Mouse (Mus musculus) granulocyte monocyte progenitor cell, adult 5-6 weeks (primary cell): ENCODE data around the gene Prcd. TPM values are rescaled to one million over a fixed set of nuclear protein-coding genes. Genes with fewer than 3 reads are reported as not detected.
A peak's percentile ranks its signal among the peaks of the same experiment; 100 is the strongest.
"Not testable (repeated sequence)": the region's sequence is repeated elsewhere in the genome, so short reads cannot be mapped to it uniquely, and the experiment has no call there.

Experiments
- ATAC-seq: replicated peaks from 2 replicates; pipeline ENCODE4 v1.8.0; 2016; ENCODE audit warnings: mild to moderate bottlenecking, moderate TSS enrichment, inconsistent platforms; ENCODE audit not compliant: poor library complexity, severe bottlenecking
- total RNA-seq, 2 experiments: library from RNA; stranded (forward) in 1 of 2; stranded (reverse) in 1 of 2; fragments of 200-712, 200-1000 nt in 1 of 2; fragments of >200 nt in 1 of 2; fragmentation: Nextera tagmentation in 1 of 2; gene quantifications; 2 replicates each; pipeline ENCODE4 v1.2.3; 2014 to 2017

Prcd gene
- total RNA-seq, 2 experiments from 2014 or later = not detected

DNA sequence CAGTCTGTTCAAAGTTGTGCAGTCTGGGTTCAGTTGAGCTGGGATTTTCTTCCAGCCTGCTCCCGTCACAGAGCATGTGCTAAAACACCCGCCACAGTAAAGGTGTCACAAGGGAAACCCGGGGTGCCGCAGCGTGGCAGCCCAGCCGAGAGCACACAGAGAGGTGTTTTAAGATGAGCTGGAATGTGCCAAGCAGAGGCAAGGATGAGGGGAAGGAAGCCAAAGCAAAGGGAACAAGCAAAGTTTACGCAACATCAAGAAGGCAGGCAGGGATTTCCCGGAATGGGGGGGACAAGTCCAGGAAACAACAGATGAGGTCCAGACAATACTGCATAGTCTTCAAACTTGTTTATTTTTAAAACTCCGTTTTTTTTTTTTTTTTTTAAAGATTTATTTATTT, 13.2 kb downstream of the Prcd start:
- no peak for ATAC-seq

- ATAC-seq = not testable (repeated sequence)
Measured at GRCm38 (mm10) chr11:116667012-116667411, 13.7 kb downstream of the Prcd start.

DNA sequence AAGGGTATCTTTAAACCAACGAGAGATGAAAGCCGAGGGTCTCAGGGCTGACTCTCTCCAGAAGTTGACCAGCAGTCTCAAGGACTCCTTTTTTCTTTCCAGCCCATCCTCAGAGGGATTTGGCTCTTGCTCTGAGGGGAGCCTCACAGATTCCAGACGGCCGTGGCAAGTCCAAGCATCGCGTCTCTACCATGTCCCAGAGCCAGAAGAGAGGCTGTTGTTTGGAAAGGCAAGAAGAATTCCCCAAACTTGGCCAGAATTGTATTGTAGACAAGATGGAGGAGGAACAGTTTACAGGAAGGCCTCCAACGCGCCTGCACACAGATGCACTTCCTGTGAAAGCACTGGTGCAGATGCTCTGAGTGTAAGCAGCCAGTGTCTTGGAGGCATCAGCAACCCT, 14.6 kb downstream of the Prcd start:
- no peak for ATAC-seq

- no peak for ATAC-seq
Measured at GRCm38 (mm10) chr11:116668381-116668825, 15.1 kb downstream of the Prcd start.

GRCm38 (mm10) chr11:116668839-116669238, 15.5 kb downstream of the Prcd start:
- no peak for ATAC-seq

GRCm38 (mm10) chr11:116669316-116669715, 16.0 kb downstream of the Prcd start:
- no peak for ATAC-seq

GRCm38 (mm10) chr11:116669787-116670365, 16.5 kb downstream of the Prcd start:
- no peak for ATAC-seq

DNA sequence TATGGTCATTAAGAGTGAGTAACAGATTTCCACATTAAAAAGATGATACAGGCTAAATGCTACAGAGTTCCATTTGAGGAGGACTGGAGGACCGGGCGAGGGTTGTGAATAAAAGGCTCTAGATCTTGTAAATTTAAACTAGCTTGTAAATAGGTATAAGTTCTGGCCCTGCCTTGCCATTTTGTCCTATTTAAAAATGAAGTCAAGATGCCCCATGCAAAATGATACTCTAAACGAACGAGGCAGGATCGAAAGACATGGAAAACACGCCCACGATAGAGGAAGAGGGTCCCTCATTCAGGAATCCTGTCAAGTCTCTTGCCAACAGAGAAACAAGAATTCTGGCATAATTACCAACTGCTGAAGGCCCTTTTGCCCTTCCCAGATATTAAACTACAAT, 17.1 kb downstream of the Prcd start:
- no peak for ATAC-seq

DNA sequence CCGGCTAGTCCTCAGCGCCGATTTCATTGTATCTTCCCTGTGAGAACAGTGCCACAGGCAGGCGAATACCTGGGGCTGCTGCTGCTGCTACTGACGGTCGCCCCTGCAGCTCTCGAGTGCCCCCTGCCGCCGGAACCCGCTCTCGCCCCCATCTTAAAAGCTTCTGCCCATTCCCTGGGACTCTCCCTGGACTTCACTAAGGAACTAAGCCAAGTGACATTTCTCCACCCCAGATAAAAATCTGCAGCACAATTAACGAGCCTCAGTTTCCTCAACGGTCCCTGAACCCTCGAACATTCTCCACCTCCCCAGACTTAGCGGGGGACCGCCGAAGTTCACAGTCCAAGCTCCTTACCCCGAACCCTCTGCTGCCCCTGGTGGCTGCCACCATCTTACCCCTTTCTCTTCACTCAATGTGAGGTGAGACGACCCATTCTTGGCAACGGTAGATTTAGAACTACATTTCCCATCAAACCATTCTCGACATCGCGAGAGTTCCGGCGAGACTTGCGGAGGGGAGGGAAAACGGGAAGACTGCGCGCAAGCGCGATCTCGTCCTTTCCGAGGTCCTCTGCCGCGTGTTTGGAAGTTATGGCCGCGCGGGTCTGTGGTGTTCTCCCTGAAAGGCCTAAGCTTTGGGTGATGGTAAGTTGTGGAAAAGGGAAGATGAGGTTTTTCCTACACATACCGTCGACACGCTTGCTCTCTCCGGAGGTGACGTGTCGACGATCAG, 17.9 kb downstream of the Prcd start:
- peak; percentile 89 for ATAC-seq

GRCm38 (mm10) chr11:116671845-116672434, 18.6 kb downstream of the Prcd start:
- ATAC-seq = 0 out of 2 replicates have a peak, but pooled peaks have one; percentile 1

DNA sequence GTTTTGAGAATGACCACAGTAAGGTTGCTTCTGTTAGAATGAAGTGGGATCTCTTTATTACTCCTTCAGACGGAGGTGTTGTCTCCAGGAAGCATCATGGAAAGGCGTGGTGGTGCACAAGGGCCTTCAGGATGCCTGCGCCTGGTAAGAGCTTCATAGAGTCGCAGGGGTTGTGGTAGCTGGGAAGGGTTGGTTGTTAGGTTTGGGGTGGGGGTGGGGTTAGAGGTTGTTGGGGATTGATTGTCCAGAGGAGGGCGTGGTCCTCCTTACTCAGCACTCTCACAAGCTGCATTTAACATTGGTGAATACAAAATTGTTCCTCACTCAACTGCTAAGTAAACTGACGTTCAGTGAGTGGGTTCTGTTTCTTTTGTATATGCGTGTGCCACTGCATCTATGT, 19.3 kb downstream of the Prcd start:
- no peak for ATAC-seq

GRCm38 (mm10) chr11:116673410-116673809, 20.1 kb downstream of the Prcd start:
- ATAC-seq = no peak

DNA sequence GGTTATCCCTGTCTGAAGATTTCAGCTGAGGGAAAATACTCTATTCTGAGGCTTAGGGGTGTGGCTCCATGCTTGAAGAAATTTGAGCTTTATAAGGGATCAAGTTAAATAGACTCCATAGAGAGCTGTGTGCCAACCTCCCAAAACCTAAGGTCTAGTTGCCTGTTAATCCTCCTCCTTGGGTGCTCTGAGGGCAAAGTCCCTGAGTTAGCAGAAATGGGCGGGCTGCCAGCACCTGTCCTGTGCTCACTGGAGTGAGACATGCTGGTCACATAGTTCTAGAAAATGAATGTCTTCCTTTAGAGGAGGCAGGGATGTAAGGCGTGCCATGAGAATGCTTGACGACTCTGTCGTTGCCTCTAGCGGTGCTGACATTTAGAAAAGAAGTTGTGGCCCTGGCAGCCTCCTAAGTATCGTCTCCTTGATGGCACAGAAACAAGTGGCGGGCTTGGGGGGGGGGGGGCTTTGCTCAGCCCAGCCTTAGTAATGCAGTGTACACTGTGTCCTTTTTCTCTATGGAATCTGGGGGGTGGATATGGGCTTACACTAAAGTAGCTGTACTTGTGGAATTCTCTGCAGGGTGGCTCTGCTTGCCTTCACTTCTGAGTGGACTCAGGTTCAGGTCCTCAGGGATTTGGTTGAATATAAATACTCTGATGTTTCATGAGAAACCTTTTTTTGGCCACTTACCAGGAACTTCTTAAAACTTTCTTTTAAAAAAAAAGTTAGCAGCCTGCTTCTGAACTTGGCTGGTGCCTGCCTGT, 21.5 kb downstream of the Prcd start:
- ATAC-seq = no peak

GRCm38 (mm10) chr11:116675429-116675828, 22.1 kb downstream of the Prcd start:
- not testable (repeated sequence) for ATAC-seq

GRCm38 (mm10) chr11:116676175-116676976, 23.0 kb downstream of the Prcd start:
- no peak for ATAC-seq

- no peak for ATAC-seq
Measured at GRCm38 (mm10) chr11:116677711-116678441, 24.5 kb downstream of the Prcd start.

GRCm38 (mm10) chr11:116679148-116679547, 25.8 kb downstream of the Prcd start:
- no peak for ATAC-seq

DNA sequence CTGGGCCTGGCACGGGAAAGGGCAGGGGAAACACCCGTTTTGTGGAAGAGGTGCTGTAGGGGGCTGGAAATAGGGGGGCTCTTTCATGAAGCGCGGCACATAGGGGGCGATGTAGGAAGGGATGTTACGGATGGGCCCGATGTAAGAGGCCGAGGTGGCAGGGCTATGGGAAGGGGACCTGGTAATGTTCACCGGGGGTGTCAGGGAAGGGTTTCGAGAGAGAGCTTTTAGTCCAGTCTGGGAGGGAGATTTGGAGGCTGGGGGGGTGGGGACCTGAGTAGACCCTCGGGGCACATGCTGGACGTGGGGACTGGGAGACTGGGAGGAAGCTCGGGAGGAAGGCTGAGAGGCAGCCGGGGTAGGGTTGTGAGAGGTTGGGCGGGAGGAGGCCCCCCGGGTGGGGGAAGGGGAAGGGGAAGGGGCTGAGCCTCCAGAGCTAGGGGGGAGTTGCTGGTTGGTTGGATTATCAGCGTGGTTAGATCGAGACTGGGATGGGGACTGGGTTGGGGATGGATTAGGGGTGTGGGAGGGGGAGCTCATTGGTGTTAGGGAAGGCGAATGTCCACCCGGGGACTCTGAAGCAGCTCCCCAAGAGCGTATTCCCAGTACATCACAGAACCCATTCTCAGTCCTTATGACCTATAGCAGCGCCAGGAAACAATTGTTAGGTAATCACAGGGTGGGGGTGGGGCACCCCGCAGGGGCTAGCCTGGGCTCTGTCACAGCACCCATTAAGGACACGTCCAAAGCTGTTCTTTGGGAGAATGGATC, 27.2 kb downstream of the Prcd start:
- no peak for ATAC-seq

DNA sequence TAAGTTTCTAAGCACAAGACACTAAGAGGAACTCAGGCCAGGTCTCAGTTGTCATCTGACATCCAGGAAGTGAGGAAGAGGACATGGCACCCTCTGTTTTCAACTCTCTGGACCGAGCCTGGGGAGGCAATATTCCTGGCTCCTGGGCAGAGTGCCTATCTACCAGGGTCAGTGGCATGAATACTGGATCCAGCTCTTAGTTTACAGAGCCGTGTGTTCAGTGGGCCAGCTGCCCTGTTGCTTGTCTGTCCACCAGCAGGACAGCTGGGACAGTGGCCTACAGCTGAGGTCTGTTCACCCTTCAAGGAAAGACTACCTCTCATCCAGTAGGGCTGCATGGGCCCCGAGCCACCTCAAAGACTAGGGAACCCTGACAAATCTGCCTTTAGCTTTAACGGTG, 27.8 kb downstream of the Prcd start:
- no peak for ATAC-seq
